Mouse (Mus musculus) liver, adult 2 months (tissue): ENCODE data around the gene Camk2d.

ENCODE experiments used
- CTCF ChIP-seq: fragments of 200-500 bp; IDR thresholded peaks from 2 replicates; pipeline ENCODE4 v1.5.1; 2011; ENCODE audit warnings: low read depth, low read length, control low read depth
- POLR2A ChIP-seq: fragments of 200-500 bp; IDR thresholded peaks from 2 replicates; pipeline ENCODE4 v1.6.1; 2011; ENCODE audit warnings: low read length, control low read depth; ENCODE audit not compliant: insufficient read depth; ENCODE audit errors: extremely low read depth

DNA sequence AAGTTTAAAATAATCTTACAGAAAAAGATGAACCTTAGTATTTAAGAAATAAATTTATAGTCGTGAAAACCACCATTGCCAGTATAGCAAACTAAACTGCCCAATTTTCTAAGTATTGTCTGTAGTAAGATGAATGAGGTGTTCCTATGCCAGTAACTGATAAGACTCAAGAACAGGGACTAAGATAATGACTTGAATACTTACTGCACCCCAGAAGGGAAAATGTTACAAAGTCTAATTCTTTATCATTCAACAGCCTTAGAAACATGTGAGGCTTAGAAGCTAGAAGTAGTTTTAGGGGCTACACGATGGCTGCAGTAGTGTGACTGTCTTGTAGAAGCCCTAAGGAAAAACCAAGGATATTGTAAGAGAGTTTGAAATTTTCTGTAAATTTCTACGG, 200.9 kb downstream of the Camk2d start:
- TF ChIP-seq CTCF (no peak), POLR2A (no peak)
